Mouse (Mus musculus): ENCODE results near the gene Tiparp. TPM values are rescaled to one million over a fixed set of nuclear protein-coding genes. Genes with fewer than 3 reads are reported as not detected.

The Tiparp gene
- polyA plus RNA-seq, 1 experiment from 2014 or later, result 33.9 TPM

- ATAC-seq (replicated peaks), result no peak
- Histone ChIP-seq H3K27me3 (no peaks in the 10 kb centered on the region), H3K4me3 (no peak overlapping the region), H3K9me3 (no peaks in the 10 kb centered on the region), H3K27ac (replicated peaks) (no peak overlapping the region), H3K4me2 (replicated peaks) (0 out of 2 replicates have a peak overlapping the region, but pooled peaks have one; percentile 6), H3K36me3 (peaks cover 5% of the 10 kb centered on the region; the same call in 1 of the 2 replicates), H3K4me1 (peaks cover 38% of the 10 kb centered on the region), H3K9ac (replicated peaks) (no peak overlapping the region)
- WGBS, result 38% methylated on average over 2 of the region's 2 CpGs
Observed at GRCm38 (mm10) chr3:65534488-65534887, 6.3 kb downstream of the Tiparp start.

DNA sequence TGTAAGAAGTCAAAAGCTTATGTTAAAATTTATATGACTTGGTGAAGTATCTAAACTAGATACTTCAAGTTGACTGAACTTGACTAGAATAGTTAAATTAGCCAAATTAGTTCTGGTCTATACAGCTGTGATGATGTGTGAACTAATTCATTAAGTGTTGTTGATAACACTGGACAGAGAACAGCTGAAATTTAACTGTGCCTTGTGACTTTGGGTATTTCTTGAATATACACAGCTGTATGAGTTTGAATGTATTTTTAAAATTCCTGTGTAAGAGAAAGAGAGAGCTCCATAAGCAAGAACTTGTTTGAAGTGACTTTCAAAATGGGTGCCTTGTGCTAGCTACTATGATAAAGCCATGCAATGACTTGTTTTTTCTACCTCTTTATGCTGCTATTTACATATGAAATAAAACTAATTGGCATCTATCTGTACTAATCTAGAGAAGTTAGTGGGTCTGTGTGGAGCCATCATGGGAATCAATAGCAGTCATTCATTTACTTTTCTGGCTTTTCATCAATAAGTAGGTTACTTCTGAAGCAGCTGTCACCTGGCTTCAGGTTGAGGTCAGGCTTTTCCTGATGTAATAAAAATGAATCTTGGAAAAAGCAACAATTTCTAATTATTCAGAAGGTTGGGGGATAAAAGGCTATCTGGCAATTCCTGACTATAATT is 7.0 kb downstream of the Tiparp start:
- Histone ChIP-seq H3K27ac (replicated peaks) (no peak overlapping the region), H3K4me1 (peaks cover 35% of the 10 kb centered on the region), H3K4me2 (replicated peaks) (no peak overlapping the region), H3K27me3 (no peaks in the 10 kb centered on the region), H3K4me3 (no peak overlapping the region), H3K9me3 (no peaks in the 10 kb centered on the region), H3K9ac (replicated peaks) (no peak overlapping the region), H3K36me3 (peaks cover 5% of the 10 kb centered on the region; the same call in 1 of the 2 replicates)
- no peak for ATAC-seq (replicated peaks)

GRCm38 (mm10) chr3:65537288-65537687 is 9.1 kb downstream of the Tiparp start:
- H3K36me3 ChIP-seq, result no peaks in the 10 kb centered on the region

DNA sequence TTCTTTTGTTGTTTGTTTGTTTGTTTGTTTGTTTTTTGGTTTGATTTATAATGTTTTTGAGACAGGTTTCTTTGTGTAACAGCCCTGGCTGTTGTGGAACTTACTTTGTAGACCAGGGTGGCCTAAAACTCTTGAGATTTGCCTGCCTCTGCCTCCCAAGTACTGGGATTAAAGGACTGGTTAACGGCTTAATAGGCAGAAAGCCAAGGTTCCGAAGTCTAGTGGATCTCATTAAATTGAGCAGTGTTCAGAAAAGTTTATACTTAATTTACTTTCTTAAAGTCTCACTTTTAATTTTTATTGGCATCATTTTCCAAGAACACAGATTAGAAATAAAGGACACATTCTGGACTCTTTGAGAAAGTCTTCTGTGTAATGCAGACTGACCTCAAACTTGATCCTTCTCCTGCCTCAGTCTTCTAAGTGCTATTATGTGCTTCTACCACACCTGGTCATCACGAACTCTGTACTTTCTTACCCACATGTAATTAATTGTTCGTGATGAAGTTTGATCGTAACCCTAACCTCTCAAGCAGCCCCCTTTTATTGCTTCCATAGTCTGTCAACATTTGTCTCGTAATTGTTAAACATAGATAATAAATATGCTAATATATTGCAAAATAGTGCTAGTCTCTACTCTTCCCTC is 12.8 kb downstream of the Tiparp start:
- Histone ChIP-seq H3K36me3 (no peaks in the 10 kb centered on the region), H3K9me3 (no peaks in the 10 kb centered on the region), H3K4me1 (peaks cover 11% of the 10 kb centered on the region), H3K27ac (replicated peaks) (no peak overlapping the region), H3K9ac (replicated peaks) (no peak overlapping the region), H3K4me3 (no peak overlapping the region), H3K4me2 (replicated peaks) (no peak overlapping the region), H3K27me3 (no peaks in the 10 kb centered on the region)
- no peak for ATAC-seq (replicated peaks)
- 90% methylated on average over 6 of the region's 6 CpGs for WGBS

More at GRCm38 (mm10) chr3:65537288-65537687, 9.1 kb downstream of the Tiparp start:
- Histone ChIP-seq H3K4me3 (no peak overlapping the region), H3K27ac (replicated peaks) (no peak overlapping the region), H3K4me2 (replicated peaks) (no peak overlapping the region), H3K27me3 (no peaks in the 10 kb centered on the region), H3K4me1 (peaks cover 30% of the 10 kb centered on the region), H3K9ac (replicated peaks) (no peak overlapping the region), H3K9me3 (no peaks in the 10 kb centered on the region)
- no peak for ATAC-seq (replicated peaks)
- 64% methylated on average over 1 of the region's 1 CpGs for WGBS

DNA sequence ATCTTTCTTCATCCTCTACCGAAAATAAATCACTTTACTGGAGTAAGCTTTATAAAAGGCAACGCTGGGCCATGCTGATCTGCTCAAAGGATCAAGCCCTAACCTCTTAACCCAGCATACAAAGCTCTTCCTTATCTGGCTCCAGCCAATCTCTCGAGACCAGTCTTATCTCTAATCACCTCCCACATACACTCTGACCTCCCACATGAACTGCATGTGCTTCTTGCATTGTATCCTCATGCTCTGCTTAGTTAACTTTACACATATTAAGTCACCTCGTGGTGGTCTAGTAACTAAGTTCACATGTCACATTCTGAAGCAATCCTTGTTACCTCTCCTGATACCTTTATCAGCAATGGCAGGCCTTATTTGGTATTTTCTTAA is 13.3 kb downstream of the Tiparp start:
- Histone ChIP-seq H3K36me3 (no peaks in the 10 kb centered on the region), H3K27ac (replicated peaks) (no peak overlapping the region), H3K4me3 (no peak overlapping the region), H3K9ac (replicated peaks) (no peak overlapping the region), H3K4me1 (peaks cover 9% of the 10 kb centered on the region), H3K27me3 (no peaks in the 10 kb centered on the region), H3K9me3 (no peaks in the 10 kb centered on the region), H3K4me2 (replicated peaks) (no peak overlapping the region)
- ATAC-seq (replicated peaks), result no peak
- 68% methylated on average over 4 of the region's 4 CpGs for WGBS

- no peak for ATAC-seq (replicated peaks)
- Histone ChIP-seq H3K4me2 (replicated peaks) (no peak overlapping the region), H3K36me3 (peaks cover 14% of the 10 kb centered on the region; the same call in 1 of the 2 replicates), H3K4me3 (no peak overlapping the region), H3K9me3 (no peaks in the 10 kb centered on the region), H3K4me1 (peaks cover 5% of the 10 kb centered on the region; the same call in 1 of the 2 replicates), H3K9ac (replicated peaks) (no peak overlapping the region), H3K27ac (replicated peaks) (no peak overlapping the region), H3K27me3 (no peaks in the 10 kb centered on the region)
- 73% methylated on average over 6 of the region's 6 CpGs for WGBS
Observed at GRCm38 (mm10) chr3:65549785-65550184, 21.6 kb downstream of the Tiparp start.

GRCm38 (mm10) chr3:65551065-65551464 is 22.9 kb downstream of the Tiparp start:
- Histone ChIP-seq H3K36me3 (peaks cover 14% of the 10 kb centered on the region; the same call in 1 of the 2 replicates), H3K4me1 (peaks cover 5% of the 10 kb centered on the region; the same call in 1 of the 2 replicates), H3K9me3 (no peaks in the 10 kb centered on the region), H3K4me3 (no peak overlapping the region), H3K9ac (replicated peaks) (no peak overlapping the region), H3K4me2 (replicated peaks) (no peak overlapping the region), H3K27me3 (no peaks in the 10 kb centered on the region), H3K27ac (replicated peaks) (no peak overlapping the region)
- ATAC-seq (replicated peaks), result no peak
- 57% methylated on average over 5 of the region's 5 CpGs for WGBS

GRCm38 (mm10) chr3:65554633-65555032 is 26.4 kb downstream of the Tiparp start:
- Histone ChIP-seq H3K9me3 (no peaks in the 10 kb centered on the region), H3K4me3 (no peak overlapping the region), H3K27me3 (no peaks in the 10 kb centered on the region), H3K4me2 (replicated peaks) (no peak overlapping the region), H3K9ac (replicated peaks) (no peak overlapping the region), H3K27ac (replicated peaks) (no peak overlapping the region), H3K36me3 (peaks cover 11% of the 10 kb centered on the region; the same call in 1 of the 2 replicates), H3K4me1 (peaks cover 14% of the 10 kb centered on the region; the same call in 1 of the 2 replicates)
- no peak for ATAC-seq (replicated peaks)
- WGBS, result 94% methylated on average over 2 of the region's 2 CpGs

- Histone ChIP-seq H3K27ac (replicated peaks) (peak overlapping the region; percentile 19; the same call in 1 of the 2 replicates), H3K4me1 (peaks cover 9% of the 10 kb centered on the region; the same call in 1 of the 2 replicates), H3K4me2 (replicated peaks) (no peak overlapping the region), H3K27me3 (no peaks in the 10 kb centered on the region), H3K9me3 (no peaks in the 10 kb centered on the region), H3K36me3 (peaks cover 5% of the 10 kb centered on the region; the same call in 1 of the 2 replicates), H3K9ac (replicated peaks) (no peak overlapping the region), H3K4me3 (no peak overlapping the region)
- peak; percentile 47 for ATAC-seq (replicated peaks)
- WGBS, result 51% methylated on average over 4 of the region's 4 CpGs
Observed at GRCm38 (mm10) chr3:65558679-65559078, 30.5 kb downstream of the Tiparp start.

DNA sequence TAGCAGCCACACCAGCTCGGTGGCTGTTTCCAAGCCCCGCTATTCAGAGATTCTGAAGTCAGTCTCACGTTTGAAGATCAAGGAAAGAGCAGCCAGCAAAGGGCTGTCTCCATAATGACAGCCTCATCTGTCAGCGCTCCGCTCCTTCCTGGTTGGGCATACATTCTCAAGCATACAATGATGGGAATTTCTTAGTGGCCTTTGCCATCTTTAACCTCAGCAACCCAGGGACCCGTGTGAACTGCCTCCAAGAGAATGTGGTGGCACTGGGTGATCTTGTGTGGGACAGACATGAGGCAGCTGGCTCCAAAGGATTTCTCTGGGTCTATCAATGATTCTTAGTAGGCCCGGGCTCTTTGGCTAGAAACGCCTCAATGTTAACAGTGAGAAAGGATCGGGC is 34.0 kb downstream of the Tiparp start:
- Histone ChIP-seq H3K4me3 (no peak overlapping the region), H3K36me3 (no peaks in the 10 kb centered on the region), H3K27ac (replicated peaks) (no peak overlapping the region), H3K27me3 (no peaks in the 10 kb centered on the region), H3K4me1 (peaks cover 30% of the 10 kb centered on the region), H3K9me3 (no peaks in the 10 kb centered on the region), H3K4me2 (replicated peaks) (no peak overlapping the region), H3K9ac (replicated peaks) (no peak overlapping the region)
- 74% methylated on average over 9 of the region's 9 CpGs for WGBS
- no peak for ATAC-seq (replicated peaks)

DNA sequence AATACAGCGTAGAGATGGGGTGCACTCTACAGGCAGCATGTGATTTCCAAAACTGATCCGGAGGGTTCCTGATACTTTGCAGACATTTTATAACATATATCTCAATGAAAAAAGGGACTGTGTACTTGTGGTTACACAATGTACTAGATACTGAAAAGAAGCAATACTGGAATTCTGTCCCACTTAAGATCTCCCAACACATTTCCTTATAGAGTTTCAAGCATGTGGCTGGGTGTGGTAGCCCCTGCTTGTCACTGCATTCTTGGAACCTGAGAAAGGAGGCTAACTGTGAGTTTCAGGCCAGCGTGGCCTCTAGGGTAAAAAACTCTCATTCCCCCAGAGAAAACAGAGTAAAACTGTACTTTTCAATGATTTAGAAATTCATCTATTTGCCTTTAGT is 34.5 kb downstream of the Tiparp start:
- H3K4me1 ChIP-seq, result peaks cover 30% of the 10 kb centered on the region
- no peak overlapping the region for H3K4me2 ChIP-seq (replicated peaks)
- H3K27ac ChIP-seq (replicated peaks), result no peak overlapping the region
- no peaks in the 10 kb centered on the region for H3K36me3 ChIP-seq
- no peaks in the 10 kb centered on the region for H3K9me3 ChIP-seq
- no peak overlapping the region for H3K9ac ChIP-seq (replicated peaks)
- no peak for ATAC-seq (replicated peaks)
- H3K27me3 ChIP-seq, result no peaks in the 10 kb centered on the region
- 91% methylated on average over 3 of the region's 3 CpGs for WGBS
- no peak overlapping the region for H3K4me3 ChIP-seq

- Histone ChIP-seq H3K9me3 (no peaks in the 10 kb centered on the region), H3K9ac (replicated peaks) (no peak overlapping the region), H3K4me1 (peaks cover 23% of the 10 kb centered on the region), H3K4me3 (no peak overlapping the region), H3K27ac (replicated peaks) (no peak overlapping the region), H3K36me3 (no peaks in the 10 kb centered on the region), H3K27me3 (no peaks in the 10 kb centered on the region), H3K4me2 (replicated peaks) (no peak overlapping the region)
- ATAC-seq (replicated peaks), result peak; percentile 36; the same call in 1 of the 2 replicates
- WGBS, result 33% methylated on average over 6 of the region's 6 CpGs
Observed at GRCm38 (mm10) chr3:65563926-65564624, 35.9 kb downstream of the Tiparp start.
